10 mouse cellular contexts compared by ENCODE assay signal in genomic region chr12:112823221-112823620, GRCm38 (mm10). TPM values are rescaled to one million over a fixed set of nuclear protein-coding genes. Genes with fewer than 3 reads are reported as not detected.
DNase-seq lines count a peak whose midpoint lies in the region; ATAC-seq and TF ChIP-seq lines count a peak whose summit lies in the region.
"Had no signal": no experiment of that assay in that cellular context is flagged by ENCODE, and none has a peak within 500 bp of the region (broad histone marks: within the 10 kb centered on the region; RNA-seq: fewer than 3 reads in every experiment).

No protein-coding gene starts in this region.

- DNase-seq in heart, postnatal 36 days: no peak
- peak; percentile 60 for DNase-seq in T-cell, adult 2 months (ENCODE audit: low spot score)
- DNase-seq in retina, embryonic 14.5 days (ENCODE audit: low spot score): no peak
- no peak for DNase-seq in hindbrain, postnatal 0 days (ENCODE audit: low spot score)

- H3K4me1 ChIP-seq in heart, embryonic 16.5 days (ENCODE audit: control insufficient read depth, insufficient read depth, low read length): peaks cover 63% of the 10 kb centered on the region
- peaks cover 39% of the 10 kb centered on the region for H3K4me1 ChIP-seq in limb, embryonic 15.5 days
- peaks cover 30% of the 10 kb centered on the region for H3K4me1 ChIP-seq in stomach, embryonic 15.5 days
- H3K4me1 ChIP-seq in kidney, embryonic 16.5 days (ENCODE audit: insufficient read depth, low read length): peaks cover 47% of the 10 kb centered on the region
- peaks cover 10% of the 10 kb centered on the region for H3K4me1 ChIP-seq in hindbrain, postnatal 0 days (ENCODE audit: insufficient read depth, low read length)

- H3K27me3 ChIP-seq in heart, embryonic 16.5 days (ENCODE audit: control insufficient read depth, insufficient read depth, low read length): no peaks in the 10 kb centered on the region
- H3K27me3 ChIP-seq in limb, embryonic 15.5 days: no peaks in the 10 kb centered on the region
- no peaks in the 10 kb centered on the region for H3K27me3 ChIP-seq in stomach, embryonic 15.5 days (replicated peaks)
- H3K27me3 ChIP-seq in kidney, embryonic 16.5 days (ENCODE audit: insufficient read depth, low read length): no peaks in the 10 kb centered on the region
- no peaks in the 10 kb centered on the region for H3K27me3 ChIP-seq in hindbrain, postnatal 0 days (ENCODE audit: insufficient read depth, low read length)

- WGBS in heart, embryonic 16.5 days: 52% methylated on average over 4 of the region's 4 CpGs
- WGBS in limb, embryonic 15.5 days: 65% methylated on average over 4 of the region's 4 CpGs
- WGBS in stomach, embryonic 15.5 days: 48% methylated on average over 4 of the region's 4 CpGs
- 64% methylated on average over 4 of the region's 4 CpGs for WGBS in kidney, embryonic 16.5 days
- 80% methylated on average over 4 of the region's 4 CpGs for WGBS in hindbrain, postnatal 0 days

- H3K27ac ChIP-seq in heart, embryonic 16.5 days (ENCODE audit: low read length): peak overlapping the region; percentile 57
- H3K27ac ChIP-seq in limb, embryonic 15.5 days: peak overlapping the region; percentile 48
- peak overlapping the region; percentile 63; the same call in 1 of the 2 replicates for H3K27ac ChIP-seq in stomach, embryonic 15.5 days
- no peak overlapping the region; the same call in 1 of the 2 replicates for H3K27ac ChIP-seq in kidney, embryonic 16.5 days (ENCODE audit: low read length)
- H3K27ac ChIP-seq in hindbrain, postnatal 0 days: no peak overlapping the region

- no peak overlapping the region for H3K4me3 ChIP-seq in heart, embryonic 16.5 days (ENCODE audit: low read length)
- H3K4me3 ChIP-seq in limb, embryonic 15.5 days: no peak overlapping the region
- no peak overlapping the region for H3K4me3 ChIP-seq in stomach, embryonic 15.5 days (replicated peaks)
- no peak overlapping the region for H3K4me3 ChIP-seq in kidney, embryonic 16.5 days (ENCODE audit: low read length)
- no peak overlapping the region for H3K4me3 ChIP-seq in hindbrain, postnatal 0 days (ENCODE audit: low read length)

- no peak for TF ChIP-seq CTCF in hindbrain, postnatal 0 days (IDR thresholded peaks at IDR 0.05; ENCODE audit: low read depth)

- H3K36me3 ChIP-seq in heart, embryonic 16.5 days (ENCODE audit: control insufficient read depth, insufficient read depth): peaks cover 33% of the 10 kb centered on the region
- H3K36me3 ChIP-seq in limb, embryonic 15.5 days: peaks cover 70% of the 10 kb centered on the region
- H3K36me3 ChIP-seq in stomach, embryonic 15.5 days: peaks cover 39% of the 10 kb centered on the region
- H3K36me3 ChIP-seq in kidney, embryonic 16.5 days (ENCODE audit: insufficient read depth, low read length): peaks cover 63% of the 10 kb centered on the region
- H3K36me3 ChIP-seq in hindbrain, postnatal 0 days (ENCODE audit: insufficient read depth, low read length): peaks cover 25% of the 10 kb centered on the region

- no peak for ATAC-seq in heart, embryonic 16.5 days (replicated peaks; ENCODE audit: extremely low read depth, insufficient read depth, low FRiP score)
- no peak for ATAC-seq in limb, embryonic 15.5 days (ENCODE audit: insufficient number of reproducible peaks, low FRiP score, low TSS enrichment, low read depth)
- no peak for ATAC-seq in stomach, embryonic 15.5 days (ENCODE audit: insufficient read depth, low FRiP score, low read depth)
- no peak for ATAC-seq in kidney, embryonic 16.5 days (ENCODE audit: low FRiP score, low TSS enrichment)
- ATAC-seq in hindbrain, postnatal 0 days: no peak
- ATAC-seq: forebrain, embryonic 14.5 days; midbrain, embryonic 16.5 days had no signal

- H3K9me3 ChIP-seq in heart, embryonic 16.5 days (replicated peaks; ENCODE audit: control insufficient read depth, low read length): no peaks in the 10 kb centered on the region
- no peaks in the 10 kb centered on the region for H3K9me3 ChIP-seq in limb, embryonic 15.5 days
- H3K9me3 ChIP-seq in stomach, embryonic 15.5 days: no peaks in the 10 kb centered on the region
- H3K9me3 ChIP-seq in kidney, embryonic 16.5 days (ENCODE audit: low read length): no peaks in the 10 kb centered on the region
- H3K9me3 ChIP-seq in hindbrain, postnatal 0 days (ENCODE audit: low read length): no peaks in the 10 kb centered on the region

- intact Hi-C loops in heart, postnatal 36 days (cut with DNase I): no loop called here

- H3K9ac ChIP-seq in heart, embryonic 16.5 days (ENCODE audit: low read length): peak overlapping the region; percentile 42; the same call in 1 of the 2 replicates
- H3K9ac ChIP-seq in limb, embryonic 15.5 days: no peak overlapping the region
- H3K9ac ChIP-seq in stomach, embryonic 15.5 days: no peak overlapping the region
- H3K9ac ChIP-seq in kidney, embryonic 16.5 days (replicated peaks; ENCODE audit: low read length): no peak overlapping the region
- H3K9ac ChIP-seq in hindbrain, postnatal 0 days (replicated peaks; ENCODE audit: low read length): no peak overlapping the region

- H3K4me2 ChIP-seq in heart, embryonic 16.5 days (ENCODE audit: low read depth, low read length): peak overlapping the region; percentile 25
- H3K4me2 ChIP-seq in limb, embryonic 15.5 days: no peak overlapping the region
- no peak overlapping the region for H3K4me2 ChIP-seq in stomach, embryonic 15.5 days
- H3K4me2 ChIP-seq in kidney, embryonic 16.5 days (replicated peaks; ENCODE audit: low read depth, low read length): no peak overlapping the region
- H3K4me2 ChIP-seq in hindbrain, postnatal 0 days (ENCODE audit: low read depth, low read length): no peak overlapping the region

RNA-seq across cellular contexts. Expression of gene Cdca4, which starts 6.0 kb away (rescaled TPM):
- polyA plus RNA-seq in heart, embryonic 16.5 days (2015; fragmentation: Nextera tagmentation; extraction: Ambion mirVana): 44.7 and 53.2 TPM in 2 replicates
- total RNA-seq in heart, postnatal 36 days (2021): 1 to 10 TPM; 6.1 to 6.6 TPM
- polyA plus RNA-seq in limb, embryonic 15.5 days (2015; fragmentation: Nextera tagmentation; extraction: Ambion mirVana): 105 TPM in 2 replicates
- 97.0 and 100 TPM in 2 replicates for polyA plus RNA-seq in stomach, embryonic 15.5 days (2015; fragmentation: Nextera tagmentation; extraction: Ambion mirVana)
- polyA plus RNA-seq in kidney, embryonic 16.5 days (2015; fragmentation: Nextera tagmentation; extraction: Ambion mirVana): 113 and 124 TPM in 2 replicates
- total RNA-seq in hindbrain, postnatal 0 days (2014; rRNA removed): 27.9 and 28.6 TPM in 2 replicates
- polyA plus RNA-seq in hindbrain, postnatal 0 days (2015; fragmentation: Nextera tagmentation; extraction: Ambion mirVana): 23.6 and 25.2 TPM in 2 replicates

RNA-seq across cellular contexts. Expression of gene Clba1, which starts 14.5 kb away (rescaled TPM):
- polyA plus RNA-seq in heart, embryonic 16.5 days (2015; fragmentation: Nextera tagmentation; extraction: Ambion mirVana): 6.0 and 8.4 TPM in 2 replicates
- total RNA-seq in heart, postnatal 36 days (2021): 1 to 10 TPM; 1.6 to 2.9 TPM
- polyA plus RNA-seq in limb, embryonic 15.5 days (2015; fragmentation: Nextera tagmentation; extraction: Ambion mirVana): 5.9 and 6.4 TPM in 2 replicates
- polyA plus RNA-seq in stomach, embryonic 15.5 days (2015; fragmentation: Nextera tagmentation; extraction: Ambion mirVana): 6.1 and 7.0 TPM in 2 replicates
- 14.0 and 14.7 TPM in 2 replicates for polyA plus RNA-seq in kidney, embryonic 16.5 days (2015; fragmentation: Nextera tagmentation; extraction: Ambion mirVana)
- total RNA-seq in hindbrain, postnatal 0 days (2014; rRNA removed): 16.7 and 16.9 TPM in 2 replicates
- polyA plus RNA-seq in hindbrain, postnatal 0 days (2015; fragmentation: Nextera tagmentation; extraction: Ambion mirVana): 20.3 and 21.0 TPM in 2 replicates

RNA-seq across cellular contexts. Expression of gene Ahnak2, which starts 20.8 kb away (rescaled TPM):
- polyA plus RNA-seq in heart, embryonic 16.5 days (2015; fragmentation: Nextera tagmentation; extraction: Ambion mirVana): 2.0 and 2.1 TPM in 2 replicates
- total RNA-seq in heart, postnatal 36 days (2021): 10 to 100 TPM; 14.1 to 20.2 TPM
- polyA plus RNA-seq in limb, embryonic 15.5 days (2015; fragmentation: Nextera tagmentation; extraction: Ambion mirVana): 9.4 and 9.8 TPM in 2 replicates
- polyA plus RNA-seq in stomach, embryonic 15.5 days (2015; fragmentation: Nextera tagmentation; extraction: Ambion mirVana): 3.8 and 4.7 TPM in 2 replicates
- 0.91 and 1.2 TPM in 2 replicates for polyA plus RNA-seq in kidney, embryonic 16.5 days (2015; fragmentation: Nextera tagmentation; extraction: Ambion mirVana)
- total RNA-seq in hindbrain, postnatal 0 days (2014; rRNA removed): 7.7 and 12.1 TPM in 2 replicates
- polyA plus RNA-seq in hindbrain, postnatal 0 days (2015; fragmentation: Nextera tagmentation; extraction: Ambion mirVana): 3.3 and 3.6 TPM in 2 replicates

RNA-seq across cellular contexts. Expression of gene Gpr132, which starts 44.8 kb away (rescaled TPM):
- polyA plus RNA-seq in heart, embryonic 16.5 days (2015; fragmentation: Nextera tagmentation; extraction: Ambion mirVana): 1.4 and 3.6 TPM in 2 replicates
- under 1 TPM; 0.19 TPM for total RNA-seq in heart, postnatal 36 days (2021)
- 0.20 and 0.41 TPM in 2 replicates for polyA plus RNA-seq in limb, embryonic 15.5 days (2015; fragmentation: Nextera tagmentation; extraction: Ambion mirVana)
- polyA plus RNA-seq in stomach, embryonic 15.5 days (2015; fragmentation: Nextera tagmentation; extraction: Ambion mirVana): 0.33 and 0.41 TPM in 2 replicates
- 0.15 and 0.22 TPM in 2 replicates for polyA plus RNA-seq in kidney, embryonic 16.5 days (2015; fragmentation: Nextera tagmentation; extraction: Ambion mirVana)
- 0.10 TPM in 1 of 2 replicates, not detected in the other for total RNA-seq in hindbrain, postnatal 0 days (2014; rRNA removed)
- 0.05 TPM in 1 of 2 replicates, not detected in the other for polyA plus RNA-seq in hindbrain, postnatal 0 days (2015; fragmentation: Nextera tagmentation; extraction: Ambion mirVana)
- polyA plus RNA-seq: forebrain, embryonic 14.5 days; midbrain, embryonic 16.5 days had no signal

Comparison
In these comparisons a context has a peak if more than half of its experiments do, and no peak if none do; other contexts are left out.
1. H3K27ac ChIP-seq: peak in heart, embryonic 16.5 days (single experiment), limb, embryonic 15.5 days (single experiment) and stomach, embryonic 15.5 days (single experiment); none in kidney, embryonic 16.5 days (single experiment) and hindbrain, postnatal 0 days (single experiment).